In the genomic region with DNA sequence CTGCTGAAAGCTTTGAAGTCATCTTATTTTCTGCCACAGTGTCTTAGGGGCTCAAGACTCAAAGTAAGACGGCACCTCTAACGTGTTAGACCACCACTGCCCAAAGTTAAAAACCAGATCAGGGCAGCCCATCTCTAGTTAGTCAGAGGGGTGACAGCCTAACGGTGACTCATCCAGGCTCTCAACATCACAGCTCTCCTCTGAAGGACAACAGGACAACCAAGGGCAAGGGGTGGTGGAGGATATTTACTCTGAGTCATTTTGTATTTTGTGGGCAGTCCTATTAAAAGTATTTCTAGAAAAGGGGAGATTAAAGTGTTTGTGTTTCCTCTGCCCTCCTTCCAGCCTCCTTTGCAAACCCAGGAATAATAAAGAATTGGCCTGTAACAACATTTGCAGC, we compare ENCODE assay signal across 17 mouse cellular contexts.
DNase-seq lines count a peak whose midpoint lies in the region; ATAC-seq and TF ChIP-seq lines count a peak whose summit lies in the region.
"Had no signal": no experiment of that assay in that cellular context is flagged by ENCODE, and none has a peak within 500 bp of the region (broad histone marks: within the 10 kb centered on the region; RNA-seq: fewer than 3 reads in every experiment).

No protein-coding gene starts in this region.

- H3K9me3 ChIP-seq in heart, embryonic 14.5 days (ENCODE audit: control insufficient read depth, low read length): no peaks in the 10 kb centered on the region
- H3K9me3 ChIP-seq in midbrain, embryonic 15.5 days: no peaks in the 10 kb centered on the region
- H3K9me3 ChIP-seq in midbrain, embryonic 13.5 days: no peaks in the 10 kb centered on the region
- no peaks in the 10 kb centered on the region for H3K9me3 ChIP-seq in intestine, postnatal 0 days (ENCODE audit: control insufficient read depth)
- H3K9me3 ChIP-seq: hindbrain, embryonic 15.5 days; neural tube, embryonic 13.5 days had no signal

- no peaks in the 10 kb centered on the region for H3K27me3 ChIP-seq in heart, embryonic 14.5 days (ENCODE audit: control insufficient read depth, insufficient read depth, low read length)
- H3K27me3 ChIP-seq in midbrain, embryonic 15.5 days (replicated peaks): no peaks in the 10 kb centered on the region
- no peaks in the 10 kb centered on the region for H3K27me3 ChIP-seq in midbrain, embryonic 13.5 days
- H3K27me3 ChIP-seq in intestine, postnatal 0 days (replicated peaks; ENCODE audit: control insufficient read depth, insufficient read depth, low read length): no peaks in the 10 kb centered on the region
- H3K27me3 ChIP-seq: hindbrain, embryonic 15.5 days; neural tube, embryonic 13.5 days had no signal

- H3K4me2 ChIP-seq in heart, embryonic 14.5 days (ENCODE audit: low read length): no peak overlapping the region
- H3K4me2 ChIP-seq in midbrain, embryonic 15.5 days: no peak overlapping the region
- H3K4me2 ChIP-seq in midbrain, embryonic 13.5 days (replicated peaks): no peak overlapping the region
- H3K4me2 ChIP-seq in intestine, postnatal 0 days (replicated peaks; ENCODE audit: low read depth): no peak overlapping the region
- H3K4me2 ChIP-seq: hindbrain, embryonic 15.5 days; liver, embryonic 11.5 days; lung, embryonic 14.5 days; neural tube, embryonic 13.5 days had no signal

- H3K4me1 ChIP-seq in heart, embryonic 14.5 days (ENCODE audit: control insufficient read depth in 2 of 2, insufficient read depth in 2 of 2, low read length in 2 of 2): peaks cover 23 to 25% of the 10 kb centered on the region in 2 experiments
- peaks cover 20% of the 10 kb centered on the region for H3K4me1 ChIP-seq in midbrain, embryonic 15.5 days
- peaks cover 49% of the 10 kb centered on the region for H3K4me1 ChIP-seq in midbrain, embryonic 13.5 days (replicated peaks)
- H3K4me1 ChIP-seq in intestine, postnatal 0 days (replicated peaks; ENCODE audit: control insufficient read depth, insufficient read depth, low read length): no peaks in the 10 kb centered on the region

- 19% methylated on average over 3 of the region's 3 CpGs for WGBS in heart, embryonic 14.5 days
- WGBS in midbrain, embryonic 15.5 days: 56% methylated on average over 3 of the region's 3 CpGs
- WGBS in midbrain, embryonic 13.5 days: 68% methylated on average over 3 of the region's 3 CpGs
- 59% methylated on average over 3 of the region's 3 CpGs for WGBS in intestine, postnatal 0 days

- peak overlapping the region; percentile 83 for H3K27ac ChIP-seq in heart, embryonic 14.5 days (replicated peaks in 1 of 2; ENCODE audit: control insufficient read depth in 1 of 2, insufficient read depth in 1 of 2, low read depth in 2 of 2, low read length in 2 of 2)
- no peak overlapping the region for H3K27ac ChIP-seq in midbrain, embryonic 15.5 days
- H3K27ac ChIP-seq in midbrain, embryonic 13.5 days: no peak overlapping the region
- H3K27ac ChIP-seq in intestine, postnatal 0 days (ENCODE audit: low read depth, low read length): no peak overlapping the region
- H3K27ac ChIP-seq: hindbrain, embryonic 15.5 days had no signal

- ATAC-seq in heart, embryonic 14.5 days (ENCODE audit: insufficient number of reproducible peaks, insufficient read depth, low FRiP score, low read depth): no peak
- ATAC-seq in midbrain, embryonic 15.5 days (replicated peaks): peak; percentile 24; the same call in 1 of the 2 replicates
- ATAC-seq in midbrain, embryonic 13.5 days: no peak
- ATAC-seq in intestine, postnatal 0 days: no peak

- no peak for TF ChIP-seq CTCF in intestine, postnatal 0 days (IDR thresholded peaks at IDR 0.05; ENCODE audit: low read depth)

- H3K9ac ChIP-seq in heart, embryonic 14.5 days (ENCODE audit: low read length): no peak overlapping the region
- no peak overlapping the region for H3K9ac ChIP-seq in midbrain, embryonic 15.5 days
- H3K9ac ChIP-seq in midbrain, embryonic 13.5 days (replicated peaks): no peak overlapping the region
- H3K9ac ChIP-seq in intestine, postnatal 0 days (ENCODE audit: low read depth, low read length): no peak overlapping the region
- H3K9ac ChIP-seq: hindbrain, embryonic 15.5 days; lung, embryonic 14.5 days; neural tube, embryonic 13.5 days had no signal

- no peaks in the 10 kb centered on the region for H3K36me3 ChIP-seq in heart, embryonic 14.5 days (ENCODE audit: control insufficient read depth, insufficient read depth, low read length)
- H3K36me3 ChIP-seq in midbrain, embryonic 15.5 days (replicated peaks): no peaks in the 10 kb centered on the region
- no peaks in the 10 kb centered on the region for H3K36me3 ChIP-seq in midbrain, embryonic 13.5 days
- no peaks in the 10 kb centered on the region for H3K36me3 ChIP-seq in intestine, postnatal 0 days (ENCODE audit: control insufficient read depth, insufficient read depth)
- H3K36me3 ChIP-seq: hindbrain, embryonic 15.5 days; neural tube, embryonic 13.5 days had no signal

- H3K4me3 ChIP-seq in heart, embryonic 14.5 days (ENCODE audit: control insufficient read depth in 1 of 2, insufficient read depth in 1 of 2, low read depth in 1 of 2, low read length in 2 of 2): no peak overlapping the region
- no peak overlapping the region for H3K4me3 ChIP-seq in midbrain, embryonic 15.5 days
- H3K4me3 ChIP-seq in midbrain, embryonic 13.5 days (replicated peaks): no peak overlapping the region
- H3K4me3 ChIP-seq in intestine, postnatal 0 days (ENCODE audit: low read depth, low read length): no peak overlapping the region
- H3K4me3 ChIP-seq: hindbrain, embryonic 15.5 days; neural tube, embryonic 13.5 days had no signal

- DNase-seq in adrenal gland, adult (ENCODE audit: inconsistent age in 2 of 2, low spot score in 1 of 2): peak; percentile 35 to 77
- no peak for DNase-seq in adrenal gland, adult 18-20 months (ENCODE audit: low spot score in 2 of 2)
- no peak for DNase-seq in heart, adult 8-10 months (ENCODE audit: low spot score)
- no peak for DNase-seq in kidney, adult 11 months
- DNase-seq: cerebellum, adult 11 months; gastrocnemius, postnatal 14 days; kidney, adult 2 months; kidney, postnatal 25 days; thymus, adult 2 months had no signal

Comparison
In these comparisons a context has a peak if more than half of its experiments do, and no peak if none do; other contexts are left out.
1. DNase-seq: peak in adrenal gland, adult (2 of 2); none in adrenal gland, adult 18-20 months (0 of 2), heart, adult 8-10 months (single experiment) and kidney, adult 11 months (single experiment).
2. H3K27ac ChIP-seq: peak in heart, embryonic 14.5 days (2 of 2); none in midbrain, embryonic 15.5 days (single experiment), midbrain, embryonic 13.5 days (single experiment) and intestine, postnatal 0 days (single experiment).